Mouse (Mus musculus) testis, postnatal 14 days (tissue): Measurements from ENCODE around the gene Tnnc2.
A peak's percentile ranks its signal among the peaks of the same experiment; 100 is the strongest.

Source experiments
- DNase-seq: peaks from one replicate; pipeline ENCODE4 v3.0.0; 2021; ENCODE audit warnings: low spot score

Gene Tnnc2

DNA sequence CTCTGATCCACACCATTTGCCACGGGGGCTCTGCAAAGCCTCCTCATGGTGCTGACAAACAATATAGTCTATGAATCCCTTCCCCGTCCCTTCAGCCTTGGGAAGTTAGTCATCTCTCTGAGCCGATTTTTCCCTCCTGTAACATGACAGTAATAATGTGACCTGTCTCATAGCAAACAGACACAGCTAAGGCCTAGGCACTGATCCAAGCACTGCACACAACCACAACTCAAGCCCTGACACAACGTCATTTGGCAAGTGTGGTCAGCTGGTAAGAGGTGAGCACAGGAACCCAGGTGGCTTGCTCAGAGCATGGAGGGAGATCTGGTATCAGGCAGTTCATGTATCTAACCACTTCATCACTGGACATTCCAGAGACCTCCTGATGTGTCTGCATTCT, 16.1 kb upstream of the Tnnc2 start:
- no peak for DNase-seq

DNA sequence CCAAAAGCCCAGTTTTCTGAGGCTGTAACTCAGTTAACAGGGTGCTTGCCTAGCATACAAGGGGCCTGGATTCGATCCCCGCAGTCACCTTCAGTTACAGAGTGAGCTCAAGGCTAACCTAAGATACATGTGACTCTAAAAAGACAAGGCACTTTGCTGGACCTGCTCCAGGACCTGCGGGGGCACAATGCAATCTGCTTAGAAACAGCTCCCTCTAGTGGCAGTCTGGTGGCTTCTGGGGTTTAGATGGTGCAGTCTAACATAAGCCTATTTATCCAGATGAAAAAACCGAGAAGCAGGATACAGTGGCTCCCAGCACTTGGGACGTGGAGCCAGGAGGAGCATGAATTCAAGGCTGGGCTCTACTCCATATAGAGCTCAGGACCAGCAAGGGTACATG, 14.5 kb upstream of the Tnnc2 start:
- peak; percentile 79 for DNase-seq

DNA sequence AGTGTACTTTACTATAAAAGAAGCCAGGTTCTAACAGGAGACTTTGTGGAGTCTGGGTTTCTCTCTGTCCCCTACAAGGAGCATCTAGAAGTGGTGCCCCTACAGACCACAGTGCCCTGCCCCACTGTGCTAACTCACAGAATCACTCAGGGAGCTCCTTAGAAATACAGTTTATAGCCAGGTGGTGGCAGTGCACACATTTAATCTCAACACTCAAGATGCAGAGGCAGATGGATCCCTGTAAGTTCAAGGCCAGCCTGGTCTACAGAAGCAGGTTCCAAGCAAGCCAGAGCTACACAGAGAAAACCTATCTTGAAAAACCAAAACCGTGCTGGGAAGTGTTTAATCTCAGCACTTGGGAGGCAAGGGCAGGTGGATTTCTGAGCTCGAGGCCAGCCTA, 14.0 kb upstream of the Tnnc2 start:
- DNase-seq: no peak

DNA sequence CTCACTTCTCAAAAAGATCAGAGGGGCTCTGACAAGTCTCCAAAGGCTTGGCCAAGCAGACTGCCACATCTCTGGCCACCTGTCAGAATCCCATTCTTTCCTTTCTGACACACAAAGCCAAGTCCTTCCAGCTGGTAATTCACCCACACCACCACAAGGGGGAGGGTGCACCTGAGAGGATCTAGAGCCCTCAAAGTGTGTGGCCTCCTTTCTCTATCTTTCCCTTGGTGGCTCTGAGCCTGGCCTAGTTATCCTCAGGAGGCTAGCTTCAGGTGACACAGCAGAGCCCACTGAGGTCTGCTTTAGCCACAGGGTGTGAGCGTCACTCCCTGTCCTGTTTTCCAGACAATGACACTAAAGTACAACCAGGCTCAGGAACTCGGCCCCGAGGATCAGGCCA, 13.5 kb upstream of the Tnnc2 start:
- DNase-seq: peak; percentile 60

DNA sequence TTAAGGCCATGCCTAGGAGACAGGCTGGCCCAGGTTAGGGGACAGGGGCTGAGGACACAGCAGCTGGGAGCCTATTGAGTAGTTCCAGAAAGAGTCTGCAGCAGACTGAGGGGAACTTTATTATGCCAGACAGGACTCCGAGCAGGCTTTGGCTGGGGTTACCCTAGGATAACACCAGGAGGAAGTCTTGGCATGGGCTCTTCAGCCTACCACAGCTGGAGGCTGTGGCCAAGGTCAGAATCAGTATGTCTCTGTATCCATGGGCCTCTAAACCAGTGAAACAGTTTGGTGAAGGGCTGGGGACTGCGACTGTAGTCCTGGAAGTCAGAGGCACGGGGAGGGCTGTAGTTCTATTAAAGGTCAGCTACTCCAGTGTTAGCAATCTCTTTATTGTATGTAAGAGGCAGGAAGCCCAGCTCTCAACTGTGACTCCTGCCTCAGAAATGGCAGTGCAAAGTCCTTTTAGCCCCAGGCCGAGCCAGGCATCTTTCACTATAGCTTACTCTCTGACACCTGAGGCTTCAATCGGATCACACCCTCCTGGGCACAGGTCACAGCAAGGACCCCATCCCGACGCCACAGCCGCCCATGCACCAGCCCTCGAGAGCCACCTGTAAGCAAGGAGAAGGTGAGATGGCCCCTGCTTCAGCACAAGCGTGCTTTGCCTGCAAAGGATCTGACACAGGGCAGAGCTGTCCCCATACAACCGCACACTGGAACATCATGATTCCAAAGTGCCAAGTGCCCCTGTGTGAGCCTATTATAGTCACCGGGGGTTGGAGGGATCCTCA, 12.8 kb upstream of the Tnnc2 start:
- DNase-seq: no peak

DNA sequence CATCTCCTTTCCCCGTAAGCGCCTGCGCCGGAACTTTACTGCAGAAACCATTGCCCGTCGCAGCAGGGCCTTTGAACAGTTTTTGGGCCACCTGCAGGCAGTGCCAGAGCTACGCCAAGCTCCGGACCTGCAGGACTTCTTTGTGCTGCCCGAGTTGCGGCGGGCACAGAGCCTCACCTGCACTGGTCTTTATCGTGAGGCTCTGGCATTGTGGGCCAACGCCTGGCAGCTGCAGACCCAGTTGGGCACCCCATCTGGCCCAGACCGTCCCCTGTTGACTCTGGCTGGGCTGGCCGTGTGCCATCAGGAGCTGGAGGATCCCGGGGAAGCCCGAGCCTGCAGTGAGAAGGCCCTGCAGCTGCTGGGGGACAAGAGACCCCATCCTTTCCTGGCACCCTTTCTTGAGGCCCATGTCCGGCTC, 12.1 kb upstream of the Tnnc2 start:
- no peak for DNase-seq

DNA sequence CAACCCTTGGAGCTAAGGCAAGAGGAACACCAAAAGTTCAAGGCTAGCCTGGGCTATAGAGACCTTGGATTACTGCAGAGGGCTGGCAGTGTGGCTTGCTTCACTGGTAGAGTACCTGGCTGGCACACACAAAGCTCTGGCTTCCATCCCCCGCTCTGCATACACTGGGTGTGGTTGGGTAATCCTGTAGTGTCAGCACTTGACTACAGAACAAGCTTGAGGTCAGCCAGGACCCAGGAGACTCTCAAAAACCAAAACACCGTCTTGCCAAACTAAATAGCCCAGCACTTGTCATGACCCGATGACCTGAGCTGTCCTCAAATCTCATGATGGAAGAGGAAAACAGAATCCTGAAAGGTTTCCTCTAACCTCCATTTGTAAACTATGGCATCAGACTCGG, 10.7 kb upstream of the Tnnc2 start:
- no peak for DNase-seq

DNA sequence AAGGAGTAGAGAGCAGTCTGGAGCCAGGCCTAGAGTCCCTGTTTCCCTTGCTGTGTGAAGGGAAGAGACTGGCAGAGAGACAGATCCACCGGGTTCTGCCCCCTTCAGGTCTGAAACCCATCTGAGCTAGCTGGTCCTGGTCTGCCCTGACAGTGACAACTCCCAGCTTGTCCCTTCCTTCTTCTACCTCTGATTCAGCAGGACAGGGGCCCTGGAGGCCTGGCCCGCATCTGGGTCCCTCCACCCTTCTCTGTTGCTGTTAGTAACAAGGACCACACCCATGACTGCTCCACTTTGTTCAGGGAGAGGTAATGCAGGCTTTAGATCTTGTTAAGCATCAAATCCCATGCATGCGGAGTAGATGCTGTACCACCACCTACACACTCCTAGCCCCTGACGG, 8.6 kb upstream of the Tnnc2 start:
- DNase-seq: no peak

DNA sequence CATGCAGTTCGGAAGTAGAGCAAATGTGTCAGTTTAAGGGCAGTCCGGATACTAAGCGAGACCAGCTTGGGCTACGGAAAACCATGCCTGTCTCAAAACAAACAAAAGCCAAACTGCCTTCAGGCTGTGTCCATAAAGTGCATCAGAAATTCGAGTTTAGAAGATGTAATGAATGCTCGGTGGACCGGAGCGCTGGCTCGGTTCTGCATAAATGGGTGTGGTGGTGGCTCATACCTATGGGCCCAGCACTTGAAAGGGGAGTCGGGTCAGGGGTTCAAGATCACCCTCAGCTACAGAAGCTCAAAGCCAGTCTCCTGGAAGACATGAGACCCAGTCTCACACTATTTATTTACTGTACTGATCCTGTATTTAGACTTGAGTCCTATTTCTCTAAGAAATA, 8.0 kb upstream of the Tnnc2 start:
- no peak for DNase-seq

DNA sequence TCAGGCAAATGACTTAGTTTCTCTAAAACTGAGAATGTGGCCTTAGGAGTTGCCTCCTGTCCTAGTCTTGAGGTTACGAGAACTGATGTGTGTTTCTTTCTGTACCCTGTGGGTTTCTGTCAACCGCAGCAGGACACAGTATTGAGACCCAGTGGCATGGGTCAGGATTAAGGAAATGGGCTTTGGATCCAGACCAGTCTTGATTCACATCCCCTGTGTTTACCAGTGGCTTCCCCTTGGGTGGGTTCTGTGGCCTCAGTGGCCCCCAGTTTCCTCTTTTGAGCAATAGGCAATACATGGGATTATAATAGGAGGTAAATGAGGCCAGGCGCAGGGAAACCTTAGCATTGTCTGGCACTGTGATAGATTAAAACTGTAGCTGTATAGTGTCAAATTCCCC, 7.3 kb upstream of the Tnnc2 start:
- no peak for DNase-seq

DNA sequence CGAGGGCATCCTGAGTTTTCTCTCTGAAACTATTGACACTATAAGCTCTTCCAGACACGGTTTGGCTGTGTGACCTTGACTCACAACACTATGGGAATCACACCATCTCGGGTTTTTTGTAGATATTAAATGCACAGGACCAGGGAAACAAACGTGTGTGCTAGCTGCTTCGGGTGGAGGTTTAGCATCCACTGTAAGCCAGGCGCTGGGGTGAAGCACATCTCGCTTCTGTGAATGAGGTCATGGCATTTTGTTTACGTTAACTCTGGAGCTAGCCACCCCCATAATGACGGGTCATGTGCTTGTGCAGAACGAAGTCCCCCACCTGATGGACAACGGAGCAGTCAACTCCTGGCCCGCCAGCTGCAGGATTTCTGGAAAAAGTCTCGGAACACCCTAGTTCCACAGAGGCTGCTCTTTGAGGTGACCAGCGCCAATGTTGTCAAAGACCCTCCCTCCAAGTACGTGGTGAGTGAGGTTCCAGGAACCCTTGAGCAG, 6.7 kb upstream of the Tnnc2 start:
- DNase-seq: no peak

DNA sequence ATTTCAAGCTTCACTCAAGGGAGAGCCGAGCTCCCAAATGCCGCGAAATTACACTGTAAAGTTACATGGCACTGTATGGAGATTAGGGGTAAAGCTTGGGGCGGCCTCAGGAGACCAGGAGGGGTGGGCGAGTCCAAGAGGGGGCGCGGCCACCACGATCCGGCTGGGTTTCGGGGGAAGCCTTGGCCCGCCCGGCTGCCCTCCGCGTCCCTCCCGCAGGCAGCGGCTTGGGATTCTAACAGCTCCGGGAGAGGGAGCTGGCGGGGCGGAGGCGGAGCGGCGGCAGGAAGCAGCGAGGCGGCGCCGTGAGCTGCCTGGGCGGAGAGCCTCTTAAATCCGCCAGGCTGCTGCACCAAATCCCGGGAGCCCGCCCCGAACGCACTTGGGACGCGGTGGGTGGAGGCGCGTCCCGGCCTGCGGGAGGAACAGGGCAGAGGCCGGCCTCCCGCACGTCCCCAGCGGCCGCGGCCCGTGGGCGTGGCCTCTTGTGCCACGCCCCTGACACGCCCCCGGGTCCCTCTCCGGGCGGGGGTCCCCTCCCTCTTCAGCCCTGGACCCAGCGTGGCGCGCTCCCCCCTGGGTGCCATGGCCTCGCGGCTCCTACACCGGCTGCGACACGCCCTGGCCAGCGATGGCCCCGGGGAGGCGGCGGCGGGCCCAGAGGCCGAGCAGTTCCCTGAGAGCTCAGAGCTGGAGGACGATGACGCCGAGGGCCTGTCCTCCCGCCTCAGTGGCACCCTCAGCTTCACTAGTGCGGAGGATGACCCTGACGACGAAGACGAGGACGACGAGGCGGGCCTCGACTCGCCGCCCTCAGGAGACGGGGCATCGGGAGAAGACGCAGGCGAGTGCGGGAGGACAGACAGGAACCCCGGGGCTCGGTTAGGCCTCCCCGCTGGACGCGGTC, 6.0 kb upstream of the Tnnc2 start, which contains the start of gene Snx21:
Gene Snx21, plus strand, starts transcription at position 343 of the 907 bp plus-strand sequence.
- DNase-seq: peak; percentile 89

DNA sequence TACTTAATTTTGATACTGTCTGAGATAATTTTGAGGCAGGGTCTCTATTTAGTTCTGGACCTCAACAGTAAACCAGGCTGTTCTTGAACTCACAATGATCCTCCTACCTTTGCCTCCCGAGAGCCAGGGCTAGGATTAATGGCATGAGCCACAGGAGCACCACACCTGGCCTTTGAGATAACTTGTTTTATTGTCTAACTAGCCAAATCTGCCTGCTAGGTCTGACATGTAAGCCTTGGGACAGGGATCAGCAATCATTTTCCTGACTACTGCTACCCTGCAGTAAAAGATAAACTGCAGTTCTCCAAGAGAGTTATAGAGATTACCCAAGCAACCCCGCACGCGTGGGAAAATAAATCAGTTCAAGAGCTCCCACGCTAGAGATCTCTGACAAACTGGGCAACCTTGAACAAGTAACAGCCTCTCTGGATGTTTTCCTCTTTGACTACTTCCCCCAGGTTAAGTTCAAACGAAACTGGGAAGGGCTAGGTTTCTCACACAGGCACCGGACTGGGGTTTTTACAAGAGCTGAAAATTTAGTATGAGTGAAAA, 5.2 kb upstream of the Tnnc2 start:
- no peak for DNase-seq

DNA sequence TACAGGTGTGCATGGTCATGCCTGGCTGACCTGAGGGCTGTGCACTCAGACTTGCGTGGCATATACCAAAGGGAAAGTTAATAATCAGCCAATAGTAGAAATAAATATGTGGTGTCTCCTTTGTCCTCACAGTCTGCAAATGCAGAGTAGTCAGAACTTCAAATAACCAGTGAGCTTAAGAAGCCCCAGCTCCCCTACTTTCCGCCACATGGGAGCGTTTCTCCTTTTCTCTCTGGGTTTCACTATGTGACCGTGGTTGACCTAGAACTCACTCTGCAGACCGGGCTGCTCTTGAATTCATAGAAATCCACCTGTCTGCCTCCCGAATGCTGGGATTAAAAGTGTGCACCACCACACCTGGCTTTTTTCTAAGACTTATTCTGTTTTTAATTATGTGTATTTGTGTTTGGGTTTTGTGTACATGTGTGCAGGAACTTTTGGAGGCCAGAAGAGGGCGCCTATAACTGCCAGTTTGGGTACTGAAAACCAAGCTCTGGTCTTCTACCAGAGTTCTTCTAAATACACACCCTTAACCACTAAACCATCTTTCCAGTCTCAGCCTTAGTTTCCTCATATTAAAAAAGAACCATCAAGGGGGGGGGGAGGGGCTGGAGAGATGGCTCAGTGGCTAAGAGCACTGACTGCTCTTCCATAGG, 4.3 kb upstream of the Tnnc2 start:
- DNase-seq: no peak

DNA sequence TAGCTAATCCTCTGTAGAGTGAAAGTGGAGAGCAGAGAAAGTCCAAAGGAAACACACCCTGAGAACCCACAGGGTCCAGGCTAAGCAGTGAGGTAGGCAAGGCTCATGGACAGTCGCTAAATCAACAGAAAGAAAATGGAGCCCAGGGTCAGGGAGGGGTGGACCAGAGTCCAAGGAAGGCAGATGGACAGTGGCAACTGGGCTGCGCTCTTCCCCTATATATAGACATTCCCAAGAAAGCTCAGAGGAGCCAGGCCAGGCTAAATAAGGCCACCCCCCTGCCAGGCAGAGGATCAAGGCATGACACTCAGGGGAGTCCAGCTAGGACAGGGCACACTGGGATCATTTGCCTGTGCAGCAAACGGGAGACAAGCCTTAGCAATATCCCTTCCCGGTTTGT, 2.1 kb upstream of the Tnnc2 start:
- DNase-seq: no peak

DNA sequence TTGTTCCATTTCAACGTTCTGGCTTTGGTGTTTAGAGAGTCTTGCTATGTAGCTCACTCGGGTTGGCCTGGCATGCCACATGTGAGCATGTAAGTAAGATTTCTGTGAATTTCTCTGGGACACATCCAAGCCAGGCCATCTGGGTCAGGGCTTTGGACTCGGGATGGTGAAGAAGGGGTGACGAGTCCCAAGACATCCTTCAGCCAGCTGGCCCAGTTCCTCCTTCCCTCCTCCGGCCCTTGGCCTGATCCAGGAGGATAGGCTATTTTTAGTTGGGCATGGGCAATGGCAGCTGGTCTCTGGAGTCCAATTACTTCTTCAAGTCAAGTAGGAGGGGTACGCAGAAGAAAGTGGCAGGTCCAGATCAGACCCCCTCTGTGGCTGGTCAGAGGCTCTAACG, 958 bp downstream of the Tnnc2 start:
- DNase-seq: no peak

DNA sequence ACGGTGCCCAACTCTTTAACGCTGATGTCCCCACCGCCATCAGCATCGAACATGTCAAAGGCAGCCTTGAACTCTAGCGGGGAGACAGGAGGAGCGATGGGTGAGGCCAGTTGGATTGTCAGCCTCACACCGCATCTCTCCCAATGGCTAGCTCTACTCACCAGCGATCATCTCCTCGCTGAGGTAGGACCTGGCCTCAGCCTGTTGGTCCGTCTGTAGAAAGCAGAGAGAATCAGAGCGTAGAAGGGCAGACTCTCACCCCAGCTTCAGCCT, 1.8 kb downstream of the Tnnc2 start:
- no peak for DNase-seq

DNA sequence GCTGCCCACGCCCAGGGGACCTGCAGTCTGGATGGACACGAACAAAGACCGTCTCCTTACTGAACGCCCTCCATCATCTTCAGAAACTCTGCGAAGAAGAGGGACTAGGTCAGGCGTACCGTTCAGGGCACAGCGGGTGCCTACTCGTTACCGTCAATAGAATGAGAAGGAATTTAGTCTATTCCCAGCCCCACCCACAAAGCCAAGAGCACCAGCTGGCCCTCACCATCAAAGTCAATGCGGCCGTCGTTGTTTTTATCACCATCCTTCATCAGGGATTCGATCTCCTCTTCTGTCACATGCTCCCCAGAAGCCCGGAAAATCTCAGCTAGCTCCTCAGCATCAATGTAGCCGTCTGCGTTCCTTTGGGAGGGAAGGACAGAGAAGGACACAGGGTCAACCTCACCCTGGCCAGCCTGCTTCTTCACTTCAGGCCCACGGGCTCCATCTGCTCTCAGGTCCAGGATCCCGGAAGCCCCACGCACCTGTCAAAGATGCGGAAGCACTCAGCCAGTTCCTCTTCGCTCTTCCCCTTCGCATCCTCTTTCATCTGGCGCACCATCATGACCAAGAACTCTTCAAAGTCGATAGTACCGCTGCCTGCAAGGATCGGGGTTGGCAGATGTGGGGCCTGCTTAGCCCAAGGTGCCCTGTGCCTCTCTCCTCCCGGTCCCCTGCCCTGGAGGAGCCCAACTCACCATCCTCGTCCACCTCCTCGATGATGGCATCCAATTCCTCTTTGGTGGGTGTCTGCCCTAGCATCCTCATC, 2.3 kb downstream of the Tnnc2 start:
- DNase-seq: no peak

DNA sequence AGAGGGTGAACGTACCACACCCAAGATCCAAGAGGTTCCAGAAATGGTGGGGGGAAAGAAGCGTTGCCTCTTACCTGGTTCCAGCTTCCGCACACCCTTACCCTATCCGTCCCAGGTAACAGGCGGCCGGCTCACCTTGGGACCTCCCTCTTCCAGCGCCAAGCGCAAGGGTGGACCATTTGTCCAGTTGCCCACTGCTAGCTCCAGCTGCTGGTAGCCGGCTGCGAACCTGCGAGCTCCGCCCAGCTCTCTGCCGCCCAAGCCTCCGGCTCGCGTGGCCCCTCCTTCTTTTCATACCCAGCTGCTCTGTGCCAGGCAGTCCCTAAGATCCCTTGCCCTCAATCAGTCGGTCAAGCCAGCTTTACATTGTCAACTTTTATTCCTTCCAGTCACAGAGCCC, 3.0 kb downstream of the Tnnc2 start:
- no peak for DNase-seq

DNA sequence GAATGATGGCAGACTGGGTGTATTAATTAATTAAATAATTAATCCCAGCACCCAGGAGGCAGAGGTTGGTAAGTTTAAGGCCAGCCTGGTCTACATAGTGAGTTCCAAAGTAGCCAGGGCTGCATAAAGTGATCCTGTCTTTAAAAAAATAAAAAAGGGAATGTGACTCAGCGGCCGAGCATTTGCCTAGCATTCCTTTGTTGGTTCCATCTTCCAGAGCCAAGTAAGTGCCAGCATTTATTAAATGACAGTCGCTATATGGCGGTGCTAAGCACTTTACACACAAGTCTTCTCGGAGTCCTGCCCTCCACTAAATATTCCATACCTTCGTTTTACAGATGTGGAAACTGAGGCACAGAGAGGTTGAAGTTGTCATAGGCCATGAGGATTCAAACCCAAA, 3.6 kb downstream of the Tnnc2 start:
- DNase-seq: no peak

DNA sequence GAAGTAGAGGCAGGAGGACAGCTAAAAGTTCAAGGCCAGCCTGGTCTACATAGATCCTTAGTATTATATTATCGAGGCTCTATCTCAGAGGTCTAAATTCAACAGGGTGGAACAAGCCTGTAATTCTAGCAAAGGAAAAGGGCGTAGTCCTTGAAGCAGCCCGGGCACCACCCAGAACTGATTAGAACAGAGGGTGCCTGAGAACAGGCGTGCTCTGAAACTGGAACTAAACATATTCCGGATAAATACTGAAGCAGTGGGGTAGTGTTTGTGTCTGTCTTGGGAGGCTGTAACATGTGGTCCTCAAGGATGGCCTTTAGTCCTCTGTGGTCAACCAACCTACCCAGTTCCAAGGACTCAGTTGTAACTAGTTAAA, 5.8 kb downstream of the Tnnc2 start:
- no peak for DNase-seq
